Mouse (Mus musculus): ENCODE data around the gene Mgat5. TPM values are rescaled to one million over a fixed set of nuclear protein-coding genes. Genes with fewer than 3 reads are reported as not detected.

The Mgat5 gene
- polyA plus RNA-seq, 1 experiment: 3.6 TPM

- no peaks in the 10 kb centered on the region for H3K27me3 ChIP-seq (ENCODE audit: control insufficient read depth, insufficient read depth, insufficient read length)
- H3K4me3 ChIP-seq (ENCODE audit: insufficient read depth, poor library complexity, severe bottlenecking): no peak overlapping the region
- H3K79me2 ChIP-seq (ENCODE audit: control insufficient read depth, insufficient read depth): no peaks in the 10 kb centered on the region
- no peak overlapping the region for H3ac ChIP-seq (ENCODE audit: control insufficient read depth, insufficient read length, low read depth)
- H3K79me3 ChIP-seq (ENCODE audit: low read depth): no peaks in the 10 kb centered on the region
- H3K36me3 ChIP-seq (ENCODE audit: control insufficient read depth, insufficient read depth): no peaks in the 10 kb centered on the region
- TF ChIP-seq MYOG (IDR thresholded peaks at IDR 0.05; ENCODE audit: control insufficient read depth, extremely low read depth, insufficient read length) (no peak), FOSL1 (IDR thresholded peaks at IDR 0.05; ENCODE audit: insufficient read depth, low read length, poor library complexity, severe bottlenecking) (no peak), MYOD1 (IDR thresholded peaks at IDR 0.05; ENCODE audit: control insufficient read depth, insufficient read length, low read depth) (no peak), MAX (IDR thresholded peaks at IDR 0.05) (no peak), CTCF (IDR thresholded peaks at IDR 0.05; ENCODE audit: control insufficient read depth, insufficient read depth, insufficient read length) (no peak), USF1 (IDR thresholded peaks at IDR 0.05; ENCODE audit: low read depth) (no peak), CEBPB (IDR thresholded peaks at IDR 0.05; ENCODE audit: low read depth) (no peak)
These were observed 123.6 kb downstream of the Mgat5 start for GRCm38 (mm10) chr1:127328354-127328875.

GRCm38 (mm10) chr1:127329810-127330209 is 125.0 kb downstream of the Mgat5 start:
- TF ChIP-seq MYOD1 (IDR thresholded peaks at IDR 0.05; ENCODE audit: control insufficient read depth, insufficient read length, low read depth) (no peak), USF1 (IDR thresholded peaks at IDR 0.05; ENCODE audit: low read depth) (no peak), MAX (IDR thresholded peaks at IDR 0.05) (no peak), CTCF (IDR thresholded peaks at IDR 0.05; ENCODE audit: control insufficient read depth, insufficient read depth, insufficient read length) (no peak), CEBPB (IDR thresholded peaks at IDR 0.05; ENCODE audit: low read depth) (no peak), FOSL1 (IDR thresholded peaks at IDR 0.05; ENCODE audit: insufficient read depth, low read length, poor library complexity, severe bottlenecking) (no peak), MYOG (IDR thresholded peaks at IDR 0.05; ENCODE audit: control insufficient read depth, extremely low read depth, insufficient read length) (no peak)
- Histone ChIP-seq H3K36me3 (ENCODE audit: control insufficient read depth, insufficient read depth) (no peaks in the 10 kb centered on the region), H3K79me3 (ENCODE audit: low read depth) (no peaks in the 10 kb centered on the region), H3K27me3 (ENCODE audit: control insufficient read depth, insufficient read depth, insufficient read length) (no peaks in the 10 kb centered on the region), H3K4me3 (ENCODE audit: insufficient read depth, poor library complexity, severe bottlenecking) (no peak overlapping the region), H3K79me2 (ENCODE audit: control insufficient read depth, insufficient read depth) (no peaks in the 10 kb centered on the region), H3ac (ENCODE audit: control insufficient read depth, insufficient read length, low read depth) (no peak overlapping the region)

GRCm38 (mm10) chr1:127337740-127338139 is 132.9 kb downstream of the Mgat5 start:
- no peaks in the 10 kb centered on the region for H3K79me3 ChIP-seq (ENCODE audit: low read depth)
- H3K79me2 ChIP-seq (ENCODE audit: control insufficient read depth, insufficient read depth): no peaks in the 10 kb centered on the region
- no peak overlapping the region for H3K4me3 ChIP-seq (ENCODE audit: insufficient read depth, poor library complexity, severe bottlenecking)
- H3K36me3 ChIP-seq (ENCODE audit: control insufficient read depth, insufficient read depth): no peaks in the 10 kb centered on the region
- no peak for TF ChIP-seq MAX (IDR thresholded peaks at IDR 0.05)
- TF ChIP-seq MYOD1 (IDR thresholded peaks at IDR 0.05; ENCODE audit: control insufficient read depth, insufficient read length, low read depth): no peak
- TF ChIP-seq FOSL1 (IDR thresholded peaks at IDR 0.05; ENCODE audit: insufficient read depth, low read length, poor library complexity, severe bottlenecking): no peak
- TF ChIP-seq MYOG (IDR thresholded peaks at IDR 0.05; ENCODE audit: control insufficient read depth, extremely low read depth, insufficient read length): no peak
- no peak for TF ChIP-seq CEBPB (IDR thresholded peaks at IDR 0.05; ENCODE audit: low read depth)
- no peak for TF ChIP-seq USF1 (IDR thresholded peaks at IDR 0.05; ENCODE audit: low read depth)
- no peak for TF ChIP-seq CTCF (IDR thresholded peaks at IDR 0.05; ENCODE audit: control insufficient read depth, insufficient read depth, insufficient read length)
- H3ac ChIP-seq (ENCODE audit: control insufficient read depth, insufficient read length, low read depth): no peak overlapping the region
- H3K27me3 ChIP-seq (ENCODE audit: control insufficient read depth, insufficient read depth, insufficient read length): no peaks in the 10 kb centered on the region

- TF ChIP-seq USF1 (IDR thresholded peaks at IDR 0.05; ENCODE audit: low read depth) (no peak), MAX (IDR thresholded peaks at IDR 0.05) (no peak), MYOG (IDR thresholded peaks at IDR 0.05; ENCODE audit: control insufficient read depth, extremely low read depth, insufficient read length) (no peak), MYOD1 (IDR thresholded peaks at IDR 0.05; ENCODE audit: control insufficient read depth, insufficient read length, low read depth) (no peak), CTCF (IDR thresholded peaks at IDR 0.05; ENCODE audit: control insufficient read depth, insufficient read depth, insufficient read length) (no peak), FOSL1 (IDR thresholded peaks at IDR 0.05; ENCODE audit: insufficient read depth, low read length, poor library complexity, severe bottlenecking) (no peak), CEBPB (IDR thresholded peaks at IDR 0.05; ENCODE audit: low read depth) (no peak)
- no peaks in the 10 kb centered on the region for H3K79me2 ChIP-seq (ENCODE audit: control insufficient read depth, insufficient read depth)
These were observed 134.1 kb downstream of the Mgat5 start for GRCm38 (mm10) chr1:127338833-127339487.

GRCm38 (mm10) chr1:127340296-127340695 is 135.5 kb downstream of the Mgat5 start:
- Histone ChIP-seq H3K79me3 (ENCODE audit: low read depth) (no peaks in the 10 kb centered on the region), H3K27me3 (ENCODE audit: control insufficient read depth, insufficient read depth, insufficient read length) (no peaks in the 10 kb centered on the region), H3K4me3 (ENCODE audit: insufficient read depth, poor library complexity, severe bottlenecking) (no peak overlapping the region), H3K36me3 (ENCODE audit: control insufficient read depth, insufficient read depth) (no peaks in the 10 kb centered on the region), H3ac (ENCODE audit: control insufficient read depth, insufficient read length, low read depth) (no peak overlapping the region), H3K79me2 (ENCODE audit: control insufficient read depth, insufficient read depth) (no peaks in the 10 kb centered on the region)
- TF ChIP-seq USF1 (IDR thresholded peaks at IDR 0.05; ENCODE audit: low read depth) (no peak), CEBPB (IDR thresholded peaks at IDR 0.05; ENCODE audit: low read depth) (no peak), MYOD1 (IDR thresholded peaks at IDR 0.05; ENCODE audit: control insufficient read depth, insufficient read length, low read depth) (no peak), CTCF (IDR thresholded peaks at IDR 0.05; ENCODE audit: control insufficient read depth, insufficient read depth, insufficient read length) (no peak), FOSL1 (IDR thresholded peaks at IDR 0.05; ENCODE audit: insufficient read depth, low read length, poor library complexity, severe bottlenecking) (no peak), MYOG (IDR thresholded peaks at IDR 0.05; ENCODE audit: control insufficient read depth, extremely low read depth, insufficient read length) (no peak), MAX (IDR thresholded peaks at IDR 0.05) (no peak)

More at GRCm38 (mm10) chr1:127338833-127339487, 134.1 kb downstream of the Mgat5 start:
- no peaks in the 10 kb centered on the region for H3K36me3 ChIP-seq (ENCODE audit: control insufficient read depth, insufficient read depth)
- H3ac ChIP-seq (ENCODE audit: control insufficient read depth, insufficient read length, low read depth): no peak overlapping the region
- H3K4me3 ChIP-seq (ENCODE audit: insufficient read depth, poor library complexity, severe bottlenecking): no peak overlapping the region
- H3K27me3 ChIP-seq (ENCODE audit: control insufficient read depth, insufficient read depth, insufficient read length): no peaks in the 10 kb centered on the region
- no peaks in the 10 kb centered on the region for H3K79me3 ChIP-seq (ENCODE audit: low read depth)
